Mouse (Mus musculus) hindbrain, postnatal 0 days (tissue): Measurements from ENCODE around the gene Znhit6. TPM values are rescaled to one million over a fixed set of nuclear protein-coding genes. Genes with fewer than 3 reads are reported as not detected.
A peak's percentile ranks its signal among the peaks of the same experiment; 100 is the strongest.

Source experiments
- ATAC-seq: fragments of 200-750 bp; cut with Nextera tagmentation; 2 replicates; pipeline ENCODE4 v1.8.0; 2017; ENCODE audit warnings: mild to moderate bottlenecking, moderate TSS enrichment, moderate library complexity
- DNase-seq: peaks from one replicate; pipeline ENCODE4 v3.0.0-alpha.2; 2015; ENCODE audit warnings: low spot score
- H3K27ac ChIP-seq: fragments of 300-500 bp; sonication (generic); 2 replicates; pipeline ENCODE4 v1.5.1; 2014; ENCODE audit warnings: mild to moderate bottlenecking
- H3K27me3 ChIP-seq: fragments of 300-500 bp; sonication (generic); 2 replicates; pipeline ENCODE4 v1.6.1; 2014; ENCODE audit warnings: low read length, mixed read lengths; ENCODE audit not compliant: insufficient read depth
- H3K36me3 ChIP-seq: fragments of 300-500 bp; sonication (generic); 2 replicates; pipeline ENCODE4 v1.6.1; 2014; ENCODE audit warnings: low read length, mixed read lengths; ENCODE audit not compliant: insufficient read depth
- H3K4me1 ChIP-seq: fragments of 300-500 bp; sonication (generic); 2 replicates; pipeline ENCODE4 v1.6.1; 2014; ENCODE audit warnings: antibody characterized with exemption, low read length, mixed read lengths; ENCODE audit not compliant: insufficient read depth
- H3K4me2 ChIP-seq: fragments of 300-500 bp; sonication (generic); 2 replicates; pipeline ENCODE4 v1.6.1; 2014; ENCODE audit warnings: low read depth, mild to moderate bottlenecking, low read length, moderate library complexity, mixed read lengths
- H3K4me3 ChIP-seq: fragments of 300-500 bp; sonication (generic); 2 replicates; pipeline ENCODE4 v1.5.1; 2014; ENCODE audit warnings: low read length
- H3K9ac ChIP-seq: fragments of 300-500 bp; sonication (generic); replicated peaks from 2 replicates; pipeline ENCODE4 v1.6.1; 2014; ENCODE audit warnings: mild to moderate bottlenecking, low read length, moderate library complexity, mixed read lengths
- H3K9me3 ChIP-seq: fragments of 300-500 bp; sonication (generic); 2 replicates; pipeline ENCODE4 v1.6.1; 2016; ENCODE audit warnings: low read length, mixed read lengths
- CTCF ChIP-seq: IDR thresholded peaks from 2 replicates; pipeline ENCODE4 v1.5.1; 2016; ENCODE audit warnings: antibody characterized with exemption, control low read depth, low read depth
- WGBS: fragments of 180-500 bp; shearing (Covaris S2); extraction: QIAGEN DNeasy Blood & Tissue Kit; methylation state at CpG from one replicate; pipeline ENCODE4 v1.1.7; 2014; 5-methylcytosine and 5-hydroxymethylcytosine counted together
- polyA plus RNA-seq: library from polyadenylated mRNA; unstranded; fragments of >200 nt; fragmentation: Nextera tagmentation; extraction: Ambion mirVana; gene quantifications from 2 replicates; pipeline ENCODE4 v1.2.1, GENCODE M21; 2015
- total RNA-seq: library from RNA; depleted of rRNA; stranded (reverse); fragments of >200 nt; gene quantifications from 2 replicates; pipeline ENCODE4 v1.2.3, GENCODE M21; 2014

Gene Znhit6
- total and polyA plus RNA-seq, 2 experiments from 2014 or later, result 9.3 to 34.9 TPM

DNA sequence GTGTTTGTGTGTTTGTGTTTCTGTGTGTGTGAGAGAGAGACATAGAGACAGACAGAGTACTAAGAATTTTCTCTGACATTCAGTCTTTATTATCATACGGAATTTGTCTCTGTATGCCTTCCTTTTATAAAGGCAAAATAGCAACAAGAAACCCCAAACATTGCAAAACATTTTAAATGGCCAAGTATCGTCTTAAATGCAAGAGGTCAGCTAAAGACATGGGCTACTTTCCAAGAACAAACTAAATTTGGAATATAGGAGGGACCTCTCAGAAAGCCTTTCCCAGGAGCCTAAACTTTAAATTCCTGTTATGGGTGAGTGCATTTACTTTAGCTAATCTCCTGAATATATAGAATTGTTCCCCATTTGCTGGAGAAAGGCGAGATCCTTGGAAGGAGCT is 65.9 kb downstream of the Znhit6 start:
- Histone ChIP-seq H3K36me3 (no peaks in the 10 kb centered on the region), H3K9ac (no peak overlapping the region), H3K27me3 (no peaks in the 10 kb centered on the region), H3K9me3 (no peaks in the 10 kb centered on the region), H3K27ac (no peak overlapping the region), H3K4me3 (no peak overlapping the region), H3K4me2 (no peak overlapping the region), H3K4me1 (no peaks in the 10 kb centered on the region)
- DNase-seq (no peak), ATAC-seq (no peak)
- 80% methylated on average over 3 of the region's 3 CpGs for WGBS
- no peak for TF ChIP-seq CTCF

DNA sequence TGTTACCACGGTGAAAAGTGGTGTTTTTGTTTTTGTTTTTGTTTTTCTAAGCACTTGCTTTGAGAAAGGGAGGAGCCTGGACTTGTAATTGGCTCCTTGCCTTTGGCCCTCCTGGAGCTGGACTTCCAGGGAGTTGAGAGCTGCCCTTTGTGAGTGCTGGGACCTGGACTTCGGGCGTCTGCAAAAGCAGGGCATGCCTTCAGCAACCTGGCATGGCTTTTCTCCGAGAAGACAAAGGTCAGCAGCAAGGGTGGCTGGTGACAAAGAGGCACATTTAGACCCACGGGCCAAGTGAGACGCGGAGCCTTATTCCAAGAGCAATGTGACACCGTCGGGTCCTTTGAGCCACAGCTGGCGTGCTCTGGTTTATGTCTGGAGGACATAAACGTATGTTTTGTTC is 66.9 kb downstream of the Znhit6 start:
- H3K27me3 ChIP-seq, result no peaks in the 10 kb centered on the region
- 47% methylated on average over 11 of the region's 11 CpGs for WGBS
- no peak for ATAC-seq
- no peak overlapping the region for H3K27ac ChIP-seq
- no peak for TF ChIP-seq CTCF
- no peaks in the 10 kb centered on the region for H3K9me3 ChIP-seq
- no peak for DNase-seq
- H3K9ac ChIP-seq, result no peak overlapping the region
- H3K4me1 ChIP-seq, result no peaks in the 10 kb centered on the region
- H3K36me3 ChIP-seq, result no peaks in the 10 kb centered on the region
- H3K4me3 ChIP-seq, result no peak overlapping the region
- H3K4me2 ChIP-seq, result no peak overlapping the region

DNA sequence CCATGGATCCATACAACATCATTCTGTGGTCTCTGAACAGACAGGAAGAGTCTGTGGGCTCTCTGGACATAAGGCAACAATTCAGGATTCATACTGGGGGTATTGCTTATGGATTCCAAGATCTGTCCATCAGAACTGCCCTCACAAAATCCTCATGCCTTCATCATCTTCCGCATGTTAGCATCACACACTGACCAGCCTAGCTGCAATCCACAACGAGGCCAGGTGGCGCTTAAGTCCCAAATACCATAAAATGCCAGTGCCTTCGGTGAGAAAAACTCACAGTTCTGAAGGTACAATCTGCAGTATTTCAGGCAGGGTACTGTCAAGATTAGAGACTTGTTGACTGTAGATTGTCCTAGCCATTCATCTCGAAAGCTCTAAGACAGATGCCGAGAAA is 69.5 kb downstream of the Znhit6 start:
- Histone ChIP-seq H3K36me3 (no peaks in the 10 kb centered on the region), H3K27ac (no peak overlapping the region), H3K9ac (no peak overlapping the region), H3K27me3 (0 out of 2 replicates have a peak, but pooled peaks cover 6% of the 10 kb centered on the region), H3K9me3 (no peaks in the 10 kb centered on the region), H3K4me2 (no peak overlapping the region), H3K4me1 (peaks cover 7% of the 10 kb centered on the region; the same call in 1 of the 2 replicates), H3K4me3 (no peak overlapping the region)
- 65% methylated on average over 6 of the region's 6 CpGs for WGBS
- TF ChIP-seq CTCF, result no peak
- ATAC-seq (no peak), DNase-seq (no peak)

DNA sequence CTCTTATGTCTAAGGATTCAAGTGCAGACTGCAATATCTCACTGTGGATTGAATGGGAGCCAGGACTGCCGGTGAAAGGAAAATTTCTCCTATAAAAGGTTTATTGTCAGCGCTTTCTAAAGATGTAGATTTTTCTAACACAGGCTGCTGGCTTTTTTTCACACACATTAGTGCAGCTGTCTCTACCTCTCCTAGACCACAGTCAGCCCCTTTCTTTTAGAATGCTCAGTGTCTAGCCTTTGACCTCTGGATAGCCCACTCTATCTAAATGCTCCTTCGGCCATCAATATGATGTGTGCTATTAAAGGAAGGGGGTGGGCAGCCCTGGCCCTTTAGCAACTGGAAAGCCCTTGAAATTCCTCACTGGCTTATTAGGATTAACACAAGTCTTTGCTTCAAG is 70.0 kb downstream of the Znhit6 start:
- H3K9me3 ChIP-seq, result no peaks in the 10 kb centered on the region
- H3K4me1 ChIP-seq, result peaks cover 10% of the 10 kb centered on the region; the same call in 1 of the 2 replicates
- no peak overlapping the region for H3K9ac ChIP-seq
- H3K27me3 ChIP-seq, result 0 out of 2 replicates have a peak, but pooled peaks cover 6% of the 10 kb centered on the region
- no peak overlapping the region for H3K4me3 ChIP-seq
- H3K4me2 ChIP-seq, result no peak overlapping the region
- DNase-seq (no peak), ATAC-seq (no peak)
- H3K36me3 ChIP-seq, result no peaks in the 10 kb centered on the region
- TF ChIP-seq CTCF, result no peak
- H3K27ac ChIP-seq, result no peak overlapping the region
- 32% methylated on average over 3 of the region's 3 CpGs for WGBS

DNA sequence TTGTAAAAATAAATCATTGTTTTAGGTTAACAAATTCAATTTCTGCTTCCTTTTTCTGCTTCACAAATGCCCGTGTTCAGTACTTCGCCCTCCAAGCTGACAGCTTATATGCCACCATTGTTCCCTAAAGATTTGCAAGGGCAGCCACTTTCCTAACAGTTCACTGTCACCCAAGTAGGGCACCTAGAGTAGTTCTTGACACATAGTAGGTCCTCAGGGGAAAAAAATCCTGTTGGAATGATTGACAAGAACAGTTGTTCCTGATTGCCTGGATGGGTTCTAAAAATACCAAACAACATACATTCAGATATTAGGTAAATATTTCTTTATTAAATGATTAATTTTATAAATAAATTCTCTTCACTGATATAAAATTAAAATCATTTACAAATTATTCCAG is 70.7 kb downstream of the Znhit6 start:
- 0 out of 2 replicates have a peak, but pooled peaks cover 6% of the 10 kb centered on the region for H3K27me3 ChIP-seq
- TF ChIP-seq CTCF, result no peak
- no peak overlapping the region for H3K9ac ChIP-seq
- ATAC-seq (no peak), DNase-seq (no peak)
- H3K9me3 ChIP-seq, result no peaks in the 10 kb centered on the region
- H3K27ac ChIP-seq, result no peak overlapping the region
- WGBS, result 65% methylated on average over 2 of the region's 2 CpGs
- H3K4me1 ChIP-seq, result peaks cover 10% of the 10 kb centered on the region; the same call in 1 of the 2 replicates
- no peaks in the 10 kb centered on the region for H3K36me3 ChIP-seq
- no peak overlapping the region for H3K4me2 ChIP-seq
- H3K4me3 ChIP-seq, result no peak overlapping the region

DNA sequence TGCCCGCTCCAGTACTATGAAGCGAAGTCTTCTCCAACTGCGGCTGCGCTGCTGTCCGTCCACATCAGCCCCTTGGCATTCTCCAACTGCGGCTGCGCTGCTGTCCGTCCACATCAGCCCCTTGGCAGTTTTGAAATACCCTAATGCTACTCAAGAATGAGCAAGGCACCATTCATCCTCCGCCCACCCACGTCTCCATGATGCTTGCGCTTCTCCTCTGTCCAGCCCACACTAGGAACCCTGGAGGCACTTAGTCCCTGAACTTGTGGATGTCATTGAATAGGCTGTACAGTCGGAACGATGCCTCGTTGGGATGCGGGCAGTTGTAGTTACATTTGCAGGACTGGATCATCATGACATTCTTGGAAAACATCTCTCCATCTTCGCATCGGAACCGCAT is 71.4 kb downstream of the Znhit6 start:
- 83% methylated on average over 18 of the region's 18 CpGs for WGBS
- ATAC-seq (no peak), DNase-seq (no peak)
- Histone ChIP-seq H3K4me1 (peaks cover 13% of the 10 kb centered on the region), H3K27ac (no peak overlapping the region), H3K9ac (no peak overlapping the region), H3K9me3 (no peaks in the 10 kb centered on the region), H3K36me3 (no peaks in the 10 kb centered on the region), H3K4me3 (no peak overlapping the region), H3K4me2 (no peak overlapping the region), H3K27me3 (0 out of 2 replicates have a peak, but pooled peaks cover 6% of the 10 kb centered on the region)
- no peak for TF ChIP-seq CTCF

DNA sequence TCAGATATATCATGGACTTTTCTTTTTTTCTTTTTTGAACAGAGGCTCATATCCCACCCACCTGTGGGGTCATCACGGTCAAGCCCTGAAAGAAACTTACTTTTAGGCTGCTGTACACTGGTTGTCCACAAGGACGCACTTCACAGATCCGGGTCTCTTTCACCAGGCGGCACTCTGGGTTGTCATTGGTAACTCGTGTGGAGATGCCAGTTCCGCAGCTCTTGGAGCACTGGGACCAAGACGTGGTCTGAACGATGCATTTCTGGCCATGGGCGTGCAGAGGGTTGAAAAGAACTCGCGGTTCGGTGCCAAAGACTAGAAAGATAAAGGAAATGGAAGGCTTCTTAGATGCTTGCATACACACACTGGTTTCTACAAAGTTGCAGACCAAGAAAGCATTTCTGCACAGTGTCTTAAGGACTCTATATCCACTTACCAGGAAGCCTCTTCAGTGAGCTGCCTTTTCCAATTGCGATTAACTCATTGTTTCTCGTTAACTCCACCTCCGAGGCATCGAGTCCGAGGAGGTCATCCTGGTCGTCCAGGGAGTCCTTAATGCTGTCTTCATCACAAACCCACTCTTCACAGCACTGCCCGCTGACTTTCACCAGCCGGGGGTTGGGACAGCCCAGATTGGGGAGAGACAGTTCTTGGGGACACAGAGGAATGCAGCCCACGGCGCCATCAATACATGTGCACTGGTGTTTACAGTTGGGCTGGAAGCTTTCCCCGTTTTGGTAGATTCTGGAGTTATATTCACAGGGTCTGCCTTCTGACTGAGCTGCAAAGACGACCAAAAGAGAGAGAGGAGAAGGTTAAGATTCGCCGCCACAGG is 72.3 kb downstream of the Znhit6 start:
- 13% methylated on average over 26 of the region's 26 CpGs for WGBS
- Histone ChIP-seq H3K9ac (no peak overlapping the region), H3K4me3 (peak overlapping the region; percentile 51), H3K9me3 (no peaks in the 10 kb centered on the region), H3K4me1 (peaks cover 19% of the 10 kb centered on the region), H3K27ac (no peak overlapping the region), H3K4me2 (peak overlapping the region; percentile 95), H3K36me3 (no peaks in the 10 kb centered on the region), H3K27me3 (0 out of 2 replicates have a peak, but pooled peaks cover 6% of the 10 kb centered on the region)
- peak; percentile 73 for TF ChIP-seq CTCF
- ATAC-seq (peak; percentile 81), DNase-seq (peak; percentile 74)
